Mouse (Mus musculus) CH12.LX (cell line): ENCODE data around the gene Ptgdr2.

ENCODE experiments used
- CTCF ChIP-seq, 2 experiments: IDR thresholded peaks in 1 of 2; conservative IDR thresholded peaks in 1 of 2; 2 replicates each; pipeline ENCODE4 v1.5.1; 2011 to 2012; ENCODE audit warnings: low read depth in 2 of 2, low read length in 2 of 2, improper control_type of control experiment in 1 of 2, inconsistent platforms in 1 of 2, mild to moderate bottlenecking in 1 of 2, moderate library complexity in 1 of 2
- SIN3A ChIP-seq: IDR thresholded peaks from 2 replicates; pipeline ENCODE4 v1.6.1; 2012; ENCODE audit warnings: low read length, improper control_type of control experiment, inconsistent platforms

DNA sequence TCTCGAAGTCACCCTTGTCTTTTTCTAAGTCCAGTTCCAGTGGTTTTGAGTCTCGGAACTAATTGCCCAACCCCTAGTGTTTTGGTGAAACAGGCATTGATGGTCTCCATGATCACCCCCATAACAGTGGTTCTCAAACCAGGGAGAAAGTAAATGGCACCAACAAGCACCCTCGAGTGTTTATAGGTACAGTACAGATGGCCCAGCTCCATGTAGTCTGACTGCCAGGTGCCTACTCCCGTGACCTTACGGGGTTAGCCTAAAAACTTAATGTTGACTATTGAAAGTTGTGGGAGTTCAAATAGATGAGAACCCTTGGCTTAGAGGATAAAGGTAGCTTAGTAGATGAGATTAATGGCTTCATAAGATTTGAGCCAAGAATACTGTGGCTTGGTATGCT, 35.9 kb upstream of the Ptgdr2 start:
- TF ChIP-seq SIN3A (no peak), CTCF (conservative IDR thresholded peaks at IDR 0.05 in 1 of 2, IDR thresholded peaks at IDR 0.05 in 1 of 2; ENCODE audit: low read depth in 2 of 2, low read length in 2 of 2) (no peak)
